Mouse (Mus musculus): Measurements from ENCODE around the gene Grb7. TPM values are rescaled to one million over a fixed set of nuclear protein-coding genes. Genes with fewer than 3 reads are reported as not detected.

Gene Grb7
- polyA plus RNA-seq, 1 experiment, result 137 TPM

DNA sequence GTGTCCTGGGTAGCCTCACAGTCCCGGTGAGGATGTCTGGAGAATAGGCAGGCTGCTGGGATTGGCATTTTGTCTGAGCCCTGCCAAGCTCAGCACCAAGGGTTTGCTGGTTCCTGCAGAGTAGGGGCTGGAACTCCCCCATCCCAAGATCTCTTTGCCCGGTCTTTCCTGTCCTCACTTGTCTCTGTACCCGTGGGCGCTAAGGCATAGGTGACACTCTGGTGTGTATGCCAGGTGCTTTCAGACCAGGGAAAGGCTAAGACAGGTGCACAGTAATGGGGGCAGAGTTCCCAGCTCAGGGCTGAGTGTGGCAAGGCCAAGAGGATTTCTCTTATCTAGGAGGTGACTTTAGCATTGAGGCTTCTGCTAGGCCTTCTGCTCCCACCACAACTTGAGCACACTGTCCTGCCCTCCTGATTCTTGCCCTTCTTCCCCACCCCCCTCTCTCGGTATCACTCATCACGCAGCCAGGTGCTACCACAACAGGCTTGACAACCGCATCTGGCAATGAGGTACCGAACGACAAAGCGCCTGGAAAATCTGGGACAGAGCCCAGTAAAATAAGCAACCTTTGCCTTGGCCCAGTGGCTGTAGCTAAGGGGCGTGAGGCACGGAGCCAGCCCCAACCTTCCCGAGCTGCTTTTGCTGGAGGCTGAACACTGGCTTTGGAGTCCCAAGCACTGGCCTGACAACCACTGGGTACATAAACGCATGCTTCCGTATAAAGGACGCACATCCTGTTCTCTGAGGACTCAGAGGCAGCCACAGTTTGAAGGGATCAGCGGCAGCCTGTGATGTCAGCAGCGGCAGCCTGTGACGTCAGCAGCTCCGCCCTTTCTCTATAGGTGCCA is 4.0 kb downstream of the Grb7 start:
- H3K4me3 ChIP-seq (ENCODE audit: low read depth, low read length), result peak overlapping the region; percentile 72
- peak overlapping the region; percentile 32; the same call in 1 of the 2 replicates for H3K27ac ChIP-seq (ENCODE audit: insufficient read depth, low read depth, low read length)
- no peak for TF ChIP-seq POLR2A (IDR thresholded peaks at IDR 0.05; ENCODE audit: low read depth, low read length)
- no peak for TF ChIP-seq CTCF (IDR thresholded peaks at IDR 0.05; ENCODE audit: extremely low read depth, insufficient read length, insufficient replicate concordance, low read depth, low read length)

DNA sequence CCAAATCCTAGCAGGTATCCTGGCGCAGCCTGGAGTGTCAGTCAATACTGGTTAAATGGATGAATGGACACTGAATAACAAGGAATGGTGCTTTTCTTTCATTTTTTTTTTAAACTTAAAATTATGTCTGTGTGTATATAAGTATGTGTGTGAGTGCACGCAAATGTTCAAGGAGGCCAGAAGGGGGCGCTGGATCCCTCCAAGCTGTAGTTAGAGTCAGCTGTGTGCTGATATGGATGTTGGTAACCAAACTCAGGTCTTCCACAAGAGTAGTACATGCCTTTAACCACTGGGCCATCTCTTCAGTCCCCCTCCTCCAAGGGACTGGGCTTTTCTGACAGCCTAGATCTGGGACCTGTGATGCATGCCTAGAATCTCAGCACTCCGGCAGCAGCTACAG is 9.3 kb downstream of the Grb7 start:
- Histone ChIP-seq H3K27ac (ENCODE audit: insufficient read depth, low read depth, low read length) (no peak overlapping the region), H3K4me3 (ENCODE audit: low read depth, low read length) (no peak overlapping the region), H3K4me1 (ENCODE audit: control insufficient read depth, insufficient read depth, insufficient read length, low read length) (peaks cover 10% of the 10 kb centered on the region), H3K36me3 (ENCODE audit: control insufficient read depth, insufficient read depth, low read length) (peaks cover 53% of the 10 kb centered on the region), H3K27me3 (ENCODE audit: control insufficient read depth, insufficient read depth, low read length) (no peaks in the 10 kb centered on the region)
- WGBS, result 79% methylated on average over 4 of the region's 4 CpGs
- TF ChIP-seq POLR2A (IDR thresholded peaks at IDR 0.05; ENCODE audit: low read depth, low read length) (no peak), CTCF (IDR thresholded peaks at IDR 0.05; ENCODE audit: extremely low read depth, insufficient read length, insufficient replicate concordance, low read depth, low read length) (peak; percentile 49; the same call in 1 of the 2 replicates)

More for the DNA sequence above, 4.0 kb downstream of the Grb7 start:
- peaks cover 46% of the 10 kb centered on the region for H3K36me3 ChIP-seq (ENCODE audit: control insufficient read depth, insufficient read depth, low read length)
- no peaks in the 10 kb centered on the region for H3K27me3 ChIP-seq (ENCODE audit: control insufficient read depth, insufficient read depth, low read length)
- WGBS, result 25% methylated on average over 20 of the region's 20 CpGs
- peaks cover 21% of the 10 kb centered on the region; the same call in 1 of the 2 replicates for H3K4me1 ChIP-seq (ENCODE audit: control insufficient read depth, insufficient read depth, insufficient read length, low read length)

DNA sequence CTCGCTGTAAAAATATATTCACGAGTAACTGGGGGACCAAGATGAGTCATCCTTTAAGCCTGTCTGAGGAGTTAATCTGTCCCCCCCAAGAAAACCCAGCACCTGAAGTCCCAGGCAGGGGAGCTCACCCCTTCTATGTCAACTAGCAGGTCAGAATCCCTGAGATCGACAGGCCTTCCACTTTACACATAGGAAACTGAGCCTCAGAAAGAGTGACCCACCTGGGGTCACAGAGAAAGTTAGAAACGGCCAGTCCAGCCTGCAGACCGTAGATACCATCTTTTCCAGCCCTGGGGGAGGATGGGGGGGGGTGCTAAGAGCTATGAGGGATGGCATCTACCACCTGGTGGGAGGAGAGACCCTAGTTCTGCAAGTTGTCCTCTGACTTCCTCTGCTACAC is 10.4 kb downstream of the Grb7 start:
- TF ChIP-seq CTCF (IDR thresholded peaks at IDR 0.05; ENCODE audit: extremely low read depth, insufficient read length, insufficient replicate concordance, low read depth, low read length) (no peak), POLR2A (IDR thresholded peaks at IDR 0.05; ENCODE audit: low read depth, low read length) (no peak)
- WGBS, result 44% methylated on average over 5 of the region's 5 CpGs
- Histone ChIP-seq H3K36me3 (ENCODE audit: control insufficient read depth, insufficient read depth, low read length) (peaks cover 42% of the 10 kb centered on the region), H3K27me3 (ENCODE audit: control insufficient read depth, insufficient read depth, low read length) (no peaks in the 10 kb centered on the region), H3K4me1 (ENCODE audit: control insufficient read depth, insufficient read depth, insufficient read length, low read length) (peaks cover 8% of the 10 kb centered on the region), H3K4me3 (ENCODE audit: low read depth, low read length) (no peak overlapping the region), H3K27ac (ENCODE audit: insufficient read depth, low read depth, low read length) (no peak overlapping the region)

DNA sequence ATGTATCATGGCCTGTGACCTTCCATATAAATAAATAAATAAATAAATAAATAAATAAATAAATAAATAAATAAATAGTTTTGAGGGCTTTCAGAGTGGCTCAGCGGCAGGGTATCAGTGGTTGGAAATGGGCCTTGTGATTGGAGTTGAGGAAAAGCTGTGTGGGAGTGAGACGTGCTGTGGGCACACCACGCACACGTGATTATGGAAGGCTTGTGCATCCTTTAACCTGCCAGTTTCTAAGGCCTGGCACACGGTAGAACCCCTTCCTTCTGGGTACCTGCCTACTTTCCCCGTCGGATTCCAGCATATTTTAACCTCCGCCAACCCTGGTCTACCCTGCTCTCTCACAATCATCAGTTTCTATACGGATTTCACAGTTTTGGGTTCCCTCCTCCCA is 10.8 kb downstream of the Grb7 start:
- no peak for TF ChIP-seq CTCF (IDR thresholded peaks at IDR 0.05; ENCODE audit: extremely low read depth, insufficient read length, insufficient replicate concordance, low read depth, low read length)
- no peak for TF ChIP-seq POLR2A (IDR thresholded peaks at IDR 0.05; ENCODE audit: low read depth, low read length)
- Histone ChIP-seq H3K27ac (ENCODE audit: insufficient read depth, low read depth, low read length) (peak overlapping the region; percentile 45; the same call in 1 of the 2 replicates), H3K36me3 (ENCODE audit: control insufficient read depth, insufficient read depth, low read length) (peaks cover 38% of the 10 kb centered on the region), H3K4me3 (ENCODE audit: low read depth, low read length) (peak overlapping the region; percentile 92), H3K27me3 (ENCODE audit: control insufficient read depth, insufficient read depth, low read length) (no peaks in the 10 kb centered on the region), H3K4me1 (ENCODE audit: control insufficient read depth, insufficient read depth, insufficient read length, low read length) (peaks cover 8% of the 10 kb centered on the region)
- WGBS, result 14% methylated on average over 9 of the region's 9 CpGs

DNA sequence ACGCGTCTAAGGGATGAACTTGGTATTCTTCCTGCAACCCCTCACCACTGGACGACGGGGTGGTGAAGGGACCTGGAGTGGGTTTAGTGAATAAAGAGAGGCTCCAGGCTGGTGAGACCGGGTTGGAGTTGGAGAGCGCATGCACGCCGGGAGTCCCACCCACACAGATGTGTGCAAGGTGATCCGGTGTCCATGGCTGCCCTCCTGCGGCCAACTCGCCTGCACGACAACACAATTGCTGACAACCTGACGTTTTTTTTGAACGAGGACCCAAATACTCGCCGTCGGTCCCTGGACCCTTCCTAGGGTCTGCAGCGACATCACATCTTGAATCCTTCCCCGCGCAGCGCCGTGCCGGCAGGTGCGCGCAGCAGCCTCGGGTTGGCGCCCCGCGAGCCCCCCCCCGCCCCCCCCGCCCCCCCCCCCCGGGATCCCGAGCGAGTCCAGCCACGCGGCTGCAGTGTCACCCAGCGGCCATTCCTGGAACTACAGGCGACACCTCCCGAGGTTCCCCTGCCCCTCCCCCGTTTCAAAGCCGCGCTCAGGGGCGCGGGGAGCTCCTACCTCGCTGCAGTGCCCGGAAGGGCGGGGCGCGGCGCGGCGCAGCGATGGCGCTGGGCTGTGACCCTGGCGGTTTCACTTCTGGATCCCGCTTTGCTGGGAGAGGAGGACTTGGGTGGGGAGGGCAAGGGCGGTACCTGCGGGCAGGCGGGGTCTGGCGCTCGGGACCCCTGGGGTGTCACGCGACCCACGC is 11.3 kb downstream of the Grb7 start:
- H3K36me3 ChIP-seq (ENCODE audit: control insufficient read depth, insufficient read depth, low read length), result peaks cover 33% of the 10 kb centered on the region
- H3K27ac ChIP-seq (ENCODE audit: insufficient read depth, low read depth, low read length), result peak overlapping the region; percentile 45; the same call in 1 of the 2 replicates
- no peaks in the 10 kb centered on the region for H3K27me3 ChIP-seq (ENCODE audit: control insufficient read depth, insufficient read depth, low read length)
- TF ChIP-seq POLR2A (IDR thresholded peaks at IDR 0.05; ENCODE audit: low read depth, low read length), result no peak; the same call in 1 of the 2 replicates
- TF ChIP-seq CTCF (IDR thresholded peaks at IDR 0.05; ENCODE audit: extremely low read depth, insufficient read length, insufficient replicate concordance, low read depth, low read length), result peak; percentile 60
- H3K4me1 ChIP-seq (ENCODE audit: control insufficient read depth, insufficient read depth, insufficient read length, low read length), result peaks cover 8% of the 10 kb centered on the region
- peak overlapping the region; percentile 92 for H3K4me3 ChIP-seq (ENCODE audit: low read depth, low read length)
- 1% methylated on average over 62 of the region's 64 CpGs for WGBS

- H3K27ac ChIP-seq (ENCODE audit: insufficient read depth, low read depth, low read length), result peak overlapping the region; percentile 30
Observed at GRCm38 (mm10) chr11:98458121-98458990, 12.2 kb downstream of the Grb7 start.

More at GRCm38 (mm10) chr11:98458121-98458990, 12.2 kb downstream of the Grb7 start:
- H3K27me3 ChIP-seq (ENCODE audit: control insufficient read depth, insufficient read depth, low read length), result no peaks in the 10 kb centered on the region
- WGBS, result 4% methylated on average over 30 of the region's 30 CpGs
- H3K4me3 ChIP-seq (ENCODE audit: low read depth, low read length), result peak overlapping the region; percentile 92
- TF ChIP-seq CTCF (IDR thresholded peaks at IDR 0.05; ENCODE audit: extremely low read depth, insufficient read length, insufficient replicate concordance, low read depth, low read length) (no peak), POLR2A (IDR thresholded peaks at IDR 0.05; ENCODE audit: low read depth, low read length) (no peak)
- peaks cover 26% of the 10 kb centered on the region for H3K36me3 ChIP-seq (ENCODE audit: control insufficient read depth, insufficient read depth, low read length)
- peaks cover 8% of the 10 kb centered on the region for H3K4me1 ChIP-seq (ENCODE audit: control insufficient read depth, insufficient read depth, insufficient read length, low read length)

Measured in small intestine, adult 2 months (tissue).